Mouse (Mus musculus): ENCODE results near the gene Gdf3.

GRCm38 (mm10) chr6:122596608-122597007 lies 13.3 kb downstream of the Gdf3 start:
- no peak for TF ChIP-seq POLR2A (IDR thresholded peaks at IDR 0.05; ENCODE audit: insufficient read depth, low read depth, low read length)
- no peak for TF ChIP-seq EP300 (IDR thresholded peaks at IDR 0.05; ENCODE audit: insufficient read depth, low read depth, low read length)
- TF ChIP-seq CTCF (IDR thresholded peaks at IDR 0.05) = no peak
